Mouse (Mus musculus) ES-E14 (cell line): ENCODE results near the gene Gm3402. TPM values are rescaled to one million over a fixed set of nuclear protein-coding genes. Genes with fewer than 3 reads are reported as not detected.
"Not testable (repeated sequence)": the region's sequence is repeated elsewhere in the genome, so short reads cannot be mapped to it uniquely, and the experiment has no call there.

Source experiments
- DNase-seq: peaks from one replicate; pipeline ENCODE4 v3.0.0-alpha.2; 2013; ENCODE audit warnings: low read depth, low spot score
- H3K27ac ChIP-seq: 2 replicates; pipeline ENCODE4 v1.5.1; 2012; ENCODE audit warnings: low read depth, mild to moderate bottlenecking, low read length, moderate library complexity, mixed read lengths; ENCODE audit not compliant: poor library complexity, insufficient read depth, severe bottlenecking
- H3K36me3 ChIP-seq: 2 replicates; pipeline ENCODE4 v1.6.1; 2012; ENCODE audit warnings: mild to moderate bottlenecking, low read length, moderate library complexity, mixed read lengths; ENCODE audit not compliant: control insufficient read depth, poor library complexity, insufficient read depth, severe bottlenecking
- H3K4me1 ChIP-seq, 2 experiments: fragments of 150-350 bp in 1 of 2; sonication (generic) in 1 of 2; 2 replicates each; pipeline ENCODE4 v1.6.1; 2012; ENCODE audit warnings: low read length in 2 of 2, mild to moderate bottlenecking in 1 of 2, mixed read lengths in 1 of 2; ENCODE audit not compliant: control insufficient read depth in 2 of 2, insufficient read depth in 2 of 2, poor library complexity in 1 of 2
- H3K4me3 ChIP-seq, 2 experiments: fragments of 150-350 bp in 1 of 2; sonication (generic) in 1 of 2; 2 replicates each; pipeline ENCODE4 v1.5.1; 2012; ENCODE audit warnings: low read length in 2 of 2, low read depth in 1 of 2, mild to moderate bottlenecking in 1 of 2, mixed read lengths in 1 of 2; ENCODE audit not compliant: insufficient read depth in 1 of 2, poor library complexity in 1 of 2, severe bottlenecking in 1 of 2
- H3K9ac ChIP-seq: 2 replicates; pipeline ENCODE4 v1.6.1; 2012; ENCODE audit warnings: low read depth, mild to moderate bottlenecking, low read length, mixed read lengths; ENCODE audit not compliant: poor library complexity, insufficient read depth, severe bottlenecking
- H3K9me3 ChIP-seq: fragments of 150-350 bp; sonication (generic); 2 replicates; pipeline ENCODE4 v1.6.1; 2012; ENCODE audit warnings: low read depth, mild to moderate bottlenecking, low read length; ENCODE audit not compliant: control insufficient read depth, insufficient read depth
- CHD2 ChIP-seq: IDR thresholded peaks from 2 replicates; pipeline ENCODE4 v1.6.1; 2014; ENCODE audit warnings: mild to moderate bottlenecking, low read depth, low read length, inconsistent platforms
- HCFC1 ChIP-seq: IDR thresholded peaks from 2 replicates; pipeline ENCODE4 v1.6.1; 2012; ENCODE audit warnings: low read length, inconsistent platforms, borderline replicate concordance; ENCODE audit not compliant: insufficient read depth
- MAFK ChIP-seq: IDR thresholded peaks from 2 replicates; pipeline ENCODE4 v1.6.1; 2014; ENCODE audit warnings: mild to moderate bottlenecking, low read depth, low read length, inconsistent platforms; ENCODE audit not compliant: insufficient read depth
- ZC3H11A ChIP-seq: IDR thresholded peaks from 2 replicates; pipeline ENCODE4 v1.6.1; 2012; ENCODE audit warnings: low read depth, mild to moderate bottlenecking, inconsistent platforms, low read length, borderline replicate concordance
- ZNF384 ChIP-seq: IDR thresholded peaks from 2 replicates; pipeline ENCODE4 v1.6.1; 2012; ENCODE audit warnings: low read depth, low read length, inconsistent platforms
- in situ Hi-C, 2 experiments: fragments of 600-800 bp; cut with MboI; formaldehyde crosslinking; loops; one replicate each; pipeline ENCODE4 v1.15.1; 2025; ENCODE audit warnings: low sequenced_read_pairs in 2 of 2, inconsistent platforms in 1 of 2; ENCODE audit not compliant: unreplicated experiment in 2 of 2
- total RNA-seq: library from RNA; depleted of rRNA; stranded (reverse); fragments of 300-350 nt; gene quantifications from 2 replicates; pipeline ENCODE4 v1.2.3, GENCODE M21; 2012; rRNA removed

Gene Gm3402
- total RNA-seq, 1 experiment = not detected

DNA sequence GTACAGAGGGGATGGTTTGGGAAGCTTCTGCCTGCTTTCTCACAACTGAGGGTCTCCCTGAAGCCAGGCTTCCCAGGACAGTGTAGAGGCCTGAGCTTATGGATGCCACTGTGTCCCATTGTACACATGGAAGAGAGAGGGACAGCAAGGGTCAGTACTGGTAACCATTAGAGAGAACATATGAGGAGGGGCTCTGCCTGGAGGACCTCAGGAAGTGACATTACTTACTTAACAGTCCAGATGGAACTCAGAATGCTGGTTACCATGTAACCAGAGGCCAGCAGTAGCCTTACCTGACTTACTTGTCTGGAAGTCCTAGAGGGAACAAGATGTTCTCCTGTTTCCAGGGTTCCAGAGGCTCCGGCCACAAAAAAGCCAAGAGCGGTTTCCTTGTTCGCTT lies 23.4 kb downstream of the Gm3402 start, which contains the start of gene Gm3409:
TSS of gene Gm3409 (plus strand) at position 301 of the 400 bp plus-strand sequence.
- H3K4me1 ChIP-seq, H3K4me3 ChIP-seq, in situ Hi-C loops, H3K36me3 ChIP-seq, H3K27ac ChIP-seq, H3K9me3 ChIP-seq, H3K9ac ChIP-seq, DNase-seq: not testable (repeated sequence)

DNA sequence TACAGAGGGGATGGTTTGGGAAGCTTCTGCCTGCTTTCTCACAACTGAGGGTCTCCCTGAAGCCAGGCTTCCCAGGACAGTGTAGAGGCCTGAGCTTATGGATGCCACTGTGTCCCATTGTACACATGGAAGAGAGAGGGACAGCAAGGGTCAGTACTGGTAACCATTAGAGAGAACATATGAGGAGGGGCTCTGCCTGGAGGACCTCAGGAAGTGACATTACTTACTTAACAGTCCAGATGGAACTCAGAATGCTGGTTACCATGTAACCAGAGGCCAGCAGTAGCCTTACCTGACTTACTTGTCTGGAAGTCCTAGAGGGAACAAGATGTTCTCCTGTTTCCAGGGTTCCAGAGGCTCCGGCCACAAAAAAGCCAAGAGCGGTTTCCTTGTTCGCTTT lies 41.9 kb downstream of the Gm3402 start, which contains the start of gene Gm3415:
TSS of gene Gm3415 (plus strand) at position 301 of the 400 bp plus-strand sequence.
- H3K4me1 ChIP-seq, in situ Hi-C loops, H3K4me3 ChIP-seq, DNase-seq, H3K27ac ChIP-seq, H3K9me3 ChIP-seq, H3K36me3 ChIP-seq, H3K9ac ChIP-seq: not testable (repeated sequence)

DNA sequence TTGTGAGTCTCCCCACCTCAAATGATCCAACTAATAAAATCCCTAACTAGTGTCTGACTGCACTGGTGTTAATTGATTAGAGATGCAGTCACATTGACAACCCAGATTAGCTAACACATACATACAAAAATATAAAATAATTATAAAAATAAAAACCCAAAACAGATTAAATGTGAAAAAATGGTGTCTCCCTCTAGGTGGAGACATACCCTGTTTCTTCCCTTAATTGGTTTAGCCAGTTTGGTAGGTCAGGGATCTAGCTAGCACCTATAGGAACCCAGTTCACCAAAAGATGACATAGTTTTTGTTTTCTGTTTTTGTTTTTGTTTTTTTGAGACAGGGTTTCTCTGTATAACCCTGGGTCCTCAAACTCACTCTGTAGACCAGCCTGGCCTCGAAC lies 50.3 kb downstream of the Gm3402 start:
- Histone ChIP-seq H3K27ac (no peak overlapping the region), H3K4me3 (no peak overlapping the region), H3K36me3 (no peaks in the 10 kb centered on the region), H3K9ac (no peak overlapping the region), H3K9me3 (no peaks in the 10 kb centered on the region), H3K4me1 (no peaks in the 10 kb centered on the region)
- in situ Hi-C loops = no loop called here
- no peak for DNase-seq
- TF ChIP-seq HCFC1 (no peak), ZC3H11A (no peak), MAFK (no peak), ZNF384 (no peak), CHD2 (no peak)

Other genes starting within 250 kb of the Gm3402 start
- 6.2 and 8.0 TPM in 2 replicates for gene Wasf3, start 129.1 kb upstream of the Gm3402 start, total RNA-seq
- not detected in 2 replicates for gene Gm6408, start 32.2 kb upstream of the Gm3402 start, total RNA-seq
- not detected in 2 replicates for gene Gm6370, start 22.8 kb upstream of the Gm3402 start, total RNA-seq
- gene 4930449I24Rik, start 11.7 kb upstream of the Gm3402 start, total RNA-seq = not detected in 2 replicates
- not detected in 2 replicates for gene Gm3404, start 11.7 kb downstream of the Gm3402 start, total RNA-seq
- not detected in 2 replicates for gene Gm3409, start 23.5 kb downstream of the Gm3402 start, total RNA-seq
- gene Gm3415, start 42.0 kb downstream of the Gm3402 start, total RNA-seq = not detected in 2 replicates
- gene Gpr12, start 71.1 kb downstream of the Gm3402 start, total RNA-seq = 0.37 TPM in 1 of 2 replicates, not detected in the other